Mouse (Mus musculus): ENCODE data around the gene Ap5m1. TPM values are rescaled to one million over a fixed set of nuclear protein-coding genes. Genes with fewer than 3 reads are reported as not detected.

The Ap5m1 gene
- total and polyA plus RNA-seq, 2 experiments from 2014 or later = 15.4 to 38.9 TPM

DNA sequence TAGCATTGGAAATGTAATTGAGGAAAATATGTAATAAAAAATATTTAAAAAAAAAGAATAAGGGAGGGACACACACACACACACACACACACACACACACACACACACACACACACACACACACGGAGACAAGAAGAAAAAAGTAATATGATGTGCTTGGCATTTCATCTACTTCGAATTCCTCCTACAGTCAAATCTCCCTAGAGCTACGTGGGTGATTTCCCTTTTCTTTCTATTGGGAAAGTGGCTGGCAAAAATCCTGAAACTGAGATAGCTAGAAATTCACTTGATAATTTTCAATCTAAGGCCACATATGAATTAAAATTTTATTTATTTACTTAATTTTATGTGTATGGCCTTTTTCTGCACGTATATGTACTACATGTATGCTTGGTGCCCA lies 20.3 kb upstream of the Ap5m1 start:
- Histone ChIP-seq H3K4me2 (ENCODE audit: low read depth, low read length) (no peak overlapping the region), H3K9me3 (replicated peaks; ENCODE audit: control insufficient read depth, low read length) (no peaks in the 10 kb centered on the region), H3K4me3 (ENCODE audit: low read depth, low read length) (no peak overlapping the region), H3K9ac (replicated peaks; ENCODE audit: low read depth, low read length) (no peak overlapping the region), H3K4me1 (ENCODE audit: control insufficient read depth, insufficient read depth) (no peaks in the 10 kb centered on the region), H3K27ac (ENCODE audit: low read depth) (no peak overlapping the region), H3K36me3 (replicated peaks; ENCODE audit: control insufficient read depth, insufficient read depth, low read length) (peaks cover 5% of the 10 kb centered on the region; the same call in 1 of the 2 replicates), H3K27me3 (ENCODE audit: control insufficient read depth, insufficient read depth, low read length) (no peaks in the 10 kb centered on the region)
- DNase-seq (ENCODE audit: low spot score) = no peak
- no peak for ATAC-seq (ENCODE audit: insufficient read depth, low read depth)
- no peak for TF ChIP-seq EP300 (IDR thresholded peaks at IDR 0.05; ENCODE audit: low read depth)
- no peak for TF ChIP-seq CTCF (IDR thresholded peaks at IDR 0.05; ENCODE audit: low read depth)
- WGBS = 89% methylated on average over 4 of the region's 4 CpGs

- DNase-seq (ENCODE audit: low spot score) = no peak
- Histone ChIP-seq H3K9me3 (replicated peaks; ENCODE audit: control insufficient read depth, low read length) (no peaks in the 10 kb centered on the region), H3K27ac (ENCODE audit: low read depth) (no peak overlapping the region), H3K4me3 (ENCODE audit: low read depth, low read length) (no peak overlapping the region), H3K27me3 (ENCODE audit: control insufficient read depth, insufficient read depth, low read length) (no peaks in the 10 kb centered on the region), H3K4me1 (ENCODE audit: control insufficient read depth, insufficient read depth) (no peaks in the 10 kb centered on the region), H3K36me3 (replicated peaks; ENCODE audit: control insufficient read depth, insufficient read depth, low read length) (0 out of 2 replicates have a peak, but pooled peaks cover 8% of the 10 kb centered on the region), H3K4me2 (ENCODE audit: low read depth, low read length) (no peak overlapping the region), H3K9ac (replicated peaks; ENCODE audit: low read depth, low read length) (no peak overlapping the region)
- no peak for TF ChIP-seq CTCF (IDR thresholded peaks at IDR 0.05; ENCODE audit: low read depth)
- ATAC-seq (ENCODE audit: insufficient read depth, low read depth) = no peak
Observed at GRCm38 (mm10) chr14:49049492-49049891, 16.4 kb upstream of the Ap5m1 start.

DNA sequence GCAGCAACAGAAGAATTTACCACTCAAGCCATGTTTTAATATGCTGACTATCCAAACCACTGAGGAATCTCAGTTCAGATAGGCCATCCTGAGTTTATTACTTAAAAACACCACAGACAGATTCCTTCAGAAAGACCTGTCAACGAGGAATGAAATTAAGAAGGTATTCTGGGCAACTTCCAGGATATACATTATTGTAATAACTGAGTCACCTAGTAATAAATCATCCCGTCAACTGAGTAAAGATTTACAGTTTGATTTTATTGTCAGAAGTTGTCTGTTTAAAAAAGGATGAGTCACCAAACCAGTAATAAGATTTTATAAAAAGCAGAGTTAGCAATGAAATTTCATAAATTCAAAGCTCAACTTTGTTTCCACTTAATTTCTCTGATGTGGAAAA lies 2.1 kb upstream of the Ap5m1 start:
- ATAC-seq (ENCODE audit: insufficient read depth, low read depth) = no peak
- Histone ChIP-seq H3K27ac (ENCODE audit: low read depth) (no peak overlapping the region), H3K27me3 (ENCODE audit: control insufficient read depth, insufficient read depth, low read length) (no peaks in the 10 kb centered on the region), H3K9ac (replicated peaks; ENCODE audit: low read depth, low read length) (no peak overlapping the region), H3K4me3 (ENCODE audit: low read depth, low read length) (no peak overlapping the region), H3K9me3 (replicated peaks; ENCODE audit: control insufficient read depth, low read length) (no peaks in the 10 kb centered on the region), H3K4me2 (ENCODE audit: low read depth, low read length) (no peak overlapping the region; the same call in 1 of the 2 replicates), H3K4me1 (ENCODE audit: control insufficient read depth, insufficient read depth) (peaks cover 18% of the 10 kb centered on the region), H3K36me3 (replicated peaks; ENCODE audit: control insufficient read depth, insufficient read depth, low read length) (no peaks in the 10 kb centered on the region)
- no peak for TF ChIP-seq CTCF (IDR thresholded peaks at IDR 0.05; ENCODE audit: low read depth)
- no peak for TF ChIP-seq EP300 (IDR thresholded peaks at IDR 0.05; ENCODE audit: low read depth)
- DNase-seq (ENCODE audit: low spot score) = no peak
- 62% methylated on average over 2 of the region's 2 CpGs for WGBS

- DNase-seq (ENCODE audit: low spot score) = peak; percentile 91
- H3K9ac ChIP-seq (replicated peaks; ENCODE audit: low read depth, low read length) = peak within 1 kb of the TSS; percentile 97
- ATAC-seq (ENCODE audit: insufficient read depth, low read depth) = peak; percentile 97
- peak within 1 kb of the TSS; percentile 99 for H3K4me3 ChIP-seq (ENCODE audit: low read depth, low read length)
- H3K4me1 ChIP-seq (ENCODE audit: control insufficient read depth, insufficient read depth) = peaks cover 18% of the 10 kb centered on the region
- H3K4me2 ChIP-seq (ENCODE audit: low read depth, low read length) = peak within 1 kb of the TSS; percentile 87
- H3K27ac ChIP-seq (ENCODE audit: low read depth) = peak within 1 kb of the TSS; percentile 100
- TF ChIP-seq EP300 (IDR thresholded peaks at IDR 0.05; ENCODE audit: low read depth) (0 out of 2 replicates have a peak, but pooled peaks have one; percentile 56), CTCF (IDR thresholded peaks at IDR 0.05; ENCODE audit: low read depth) (no peak)
- no peaks in the 10 kb centered on the region for H3K27me3 ChIP-seq (ENCODE audit: control insufficient read depth, insufficient read depth, low read length)
- no peaks in the 10 kb centered on the region for H3K9me3 ChIP-seq (replicated peaks; ENCODE audit: control insufficient read depth, low read length)
- WGBS = under 1% methylated on average over 45 of the region's 53 CpGs
- no peaks in the 10 kb centered on the region for H3K36me3 ChIP-seq (replicated peaks; ENCODE audit: control insufficient read depth, insufficient read depth, low read length)
Observed at GRCm38 (mm10) chr14:49066274-49066823, 452 bp downstream of the Ap5m1 start, which contains the start of gene Exoc5. Gene Exoc5, minus strand, starts transcription at chr14:49066653.

DNA sequence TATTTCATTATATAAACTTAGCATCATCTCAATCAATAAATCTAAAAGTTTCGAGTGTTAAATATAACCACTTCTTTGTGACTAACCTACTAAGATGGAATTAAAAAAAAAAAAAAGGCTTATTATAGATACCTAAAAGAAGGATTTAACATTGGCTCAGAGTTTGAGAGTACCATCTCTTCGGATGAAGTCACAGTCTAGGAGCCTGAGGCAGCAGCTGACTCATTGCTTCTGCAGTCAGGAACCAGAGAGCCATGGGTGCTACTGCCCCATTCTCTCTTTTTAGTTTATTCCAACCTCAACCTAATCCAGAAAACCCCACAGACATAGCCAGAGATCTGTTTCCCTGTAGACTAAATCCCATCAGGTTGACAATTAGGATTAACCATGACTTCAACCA lies 6.9 kb downstream of the Ap5m1 start:
- no peak for ATAC-seq (ENCODE audit: insufficient read depth, low read depth)
- TF ChIP-seq CTCF (IDR thresholded peaks at IDR 0.05; ENCODE audit: low read depth) (no peak), EP300 (IDR thresholded peaks at IDR 0.05; ENCODE audit: low read depth) (no peak)
- peaks cover 2% of the 10 kb centered on the region for H3K4me1 ChIP-seq (ENCODE audit: control insufficient read depth, insufficient read depth)
- no peak for DNase-seq (ENCODE audit: low spot score)
- H3K9ac ChIP-seq (replicated peaks; ENCODE audit: low read depth, low read length) = no peak overlapping the region
- peaks cover 15% of the 10 kb centered on the region for H3K36me3 ChIP-seq (replicated peaks; ENCODE audit: control insufficient read depth, insufficient read depth, low read length)
- H3K4me3 ChIP-seq (ENCODE audit: low read depth, low read length) = no peak overlapping the region
- H3K27me3 ChIP-seq (ENCODE audit: control insufficient read depth, insufficient read depth, low read length) = no peaks in the 10 kb centered on the region
- no peak overlapping the region for H3K27ac ChIP-seq (ENCODE audit: low read depth)
- no peaks in the 10 kb centered on the region for H3K9me3 ChIP-seq (replicated peaks; ENCODE audit: control insufficient read depth, low read length)
- H3K4me2 ChIP-seq (ENCODE audit: low read depth, low read length) = no peak overlapping the region
- 89% methylated on average over 2 of the region's 2 CpGs for WGBS

- TF ChIP-seq EP300 (IDR thresholded peaks at IDR 0.05; ENCODE audit: low read depth) = no peak
- TF ChIP-seq CTCF (IDR thresholded peaks at IDR 0.05; ENCODE audit: low read depth) = no peak
- no peak for ATAC-seq (ENCODE audit: insufficient read depth, low read depth)
- 90% methylated on average over 7 of the region's 7 CpGs for WGBS
Observed at GRCm38 (mm10) chr14:49073896-49074295, 8.0 kb downstream of the Ap5m1 start.

More at GRCm38 (mm10) chr14:49073896-49074295, 8.0 kb downstream of the Ap5m1 start:
- no peak overlapping the region for H3K4me3 ChIP-seq (ENCODE audit: low read depth, low read length)
- H3K4me2 ChIP-seq (ENCODE audit: low read depth, low read length) = no peak overlapping the region
- H3K9me3 ChIP-seq (replicated peaks; ENCODE audit: control insufficient read depth, low read length) = no peaks in the 10 kb centered on the region
- H3K27me3 ChIP-seq (ENCODE audit: control insufficient read depth, insufficient read depth, low read length) = no peaks in the 10 kb centered on the region
- H3K36me3 ChIP-seq (replicated peaks; ENCODE audit: control insufficient read depth, insufficient read depth, low read length) = peaks cover 15% of the 10 kb centered on the region
- DNase-seq (ENCODE audit: low spot score) = no peak
- H3K9ac ChIP-seq (replicated peaks; ENCODE audit: low read depth, low read length) = no peak overlapping the region
- H3K4me1 ChIP-seq (ENCODE audit: control insufficient read depth, insufficient read depth) = no peaks in the 10 kb centered on the region
- H3K27ac ChIP-seq (ENCODE audit: low read depth) = no peak overlapping the region
